Mouse (Mus musculus) liver, embryonic 12.5 days (tissue): ENCODE results near the gene Capn11. TPM values are rescaled to one million over a fixed set of nuclear protein-coding genes. Genes with fewer than 3 reads are reported as not detected.
A peak's percentile ranks its signal among the peaks of the same experiment; 100 is the strongest.

Source experiments
- ATAC-seq: fragments of 200-750 bp; cut with Nextera tagmentation; 2 replicates; pipeline ENCODE4 v1.8.0; 2017; ENCODE audit warnings: moderate number of reproducible peaks, mild to moderate bottlenecking, moderate library complexity
- H3K27ac ChIP-seq: fragments of 300-500 bp; sonication (generic); 2 replicates; pipeline ENCODE4 v1.5.1; 2016; ENCODE audit warnings: mild to moderate bottlenecking
- H3K27me3 ChIP-seq: fragments of 300-500 bp; sonication (generic); replicated peaks from 2 replicates; pipeline ENCODE4 v1.6.1; 2016; ENCODE audit warnings: mild to moderate bottlenecking, moderate library complexity
- H3K36me3 ChIP-seq: fragments of 300-500 bp; sonication (generic); 2 replicates; pipeline ENCODE4 v1.6.1; 2016; ENCODE audit warnings: mild to moderate bottlenecking, moderate library complexity
- H3K4me1 ChIP-seq: fragments of 300-500 bp; sonication (generic); 2 replicates; pipeline ENCODE4 v1.6.1; 2016
- H3K4me2 ChIP-seq: fragments of 300-500 bp; sonication (generic); 2 replicates; pipeline ENCODE4 v1.6.1; 2016; ENCODE audit warnings: mild to moderate bottlenecking, moderate library complexity
- H3K4me3 ChIP-seq: fragments of 300-500 bp; sonication (generic); 2 replicates; pipeline ENCODE4 v1.5.1; 2016; ENCODE audit warnings: mild to moderate bottlenecking, moderate library complexity
- H3K9ac ChIP-seq: fragments of 300-500 bp; sonication (generic); 2 replicates; pipeline ENCODE4 v1.6.1; 2016; ENCODE audit warnings: mild to moderate bottlenecking, moderate library complexity
- H3K9me3 ChIP-seq: fragments of 300-500 bp; sonication (generic); replicated peaks from 2 replicates; pipeline ENCODE4 v1.6.1; 2016; ENCODE audit warnings: mild to moderate bottlenecking, moderate library complexity
- WGBS: fragments of 180-500 bp; shearing (Covaris S2); methylation state at CpG from one replicate; pipeline ENCODE4 v1.1.7; 2016; ENCODE audit not compliant: insufficient replicate concordance; 5-methylcytosine and 5-hydroxymethylcytosine counted together
- polyA plus RNA-seq: library from polyadenylated mRNA; unstranded; fragments of >200 nt; fragmentation: Nextera tagmentation; extraction: Ambion mirVana; gene quantifications from 2 replicates; pipeline ENCODE4 v1.2.1, GENCODE M21; 2016

Gene Capn11
- polyA plus RNA-seq, 1 experiment from 2014 or later: 0.39 TPM

DNA sequence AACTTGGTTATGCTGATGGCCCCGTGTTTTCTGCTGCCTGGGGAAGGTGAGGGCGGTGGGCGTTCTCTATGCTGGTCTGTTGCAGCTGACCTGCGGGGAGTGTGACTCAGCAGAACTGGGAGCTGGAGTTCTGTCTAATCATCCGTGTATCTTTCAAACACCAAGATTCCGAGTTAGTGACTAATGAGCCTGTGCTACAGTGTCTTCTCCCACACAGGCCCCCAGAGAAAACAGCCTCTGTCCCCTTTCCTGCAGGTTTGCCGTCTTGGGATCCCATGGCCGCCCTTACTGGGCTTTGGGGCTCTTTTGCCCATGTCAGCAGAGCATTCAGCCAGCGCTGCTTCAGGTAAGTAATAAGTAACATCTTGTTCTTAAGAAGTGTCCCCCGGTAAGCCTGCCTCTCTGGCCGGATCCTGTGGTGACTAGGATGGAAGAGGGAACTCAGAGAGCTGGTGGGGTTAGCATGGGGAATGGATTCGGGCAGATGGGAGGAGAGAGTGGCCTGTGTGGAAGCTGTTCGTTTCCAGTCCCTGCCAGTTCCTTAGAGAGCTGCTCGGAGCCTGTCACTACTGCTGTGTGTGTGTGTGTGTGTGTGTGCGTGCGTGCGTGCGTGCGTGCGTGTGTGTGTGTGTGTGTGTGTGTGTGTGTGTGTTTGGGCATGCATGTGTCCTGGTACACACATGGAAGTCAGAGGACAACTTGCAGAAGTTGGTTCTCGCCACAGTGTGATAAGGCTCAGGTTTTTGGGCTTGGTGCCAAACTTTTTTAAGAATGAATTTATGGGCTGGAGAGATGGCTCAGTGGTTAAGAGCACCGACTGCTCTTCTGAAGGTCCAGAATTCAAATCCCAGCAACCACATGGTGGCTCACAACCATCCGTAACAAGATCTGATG lies 36.3 kb upstream of the Capn11 start:
- Histone ChIP-seq H3K9ac (peak overlapping the region; percentile 56), H3K4me2 (peak overlapping the region; percentile 60), H3K9me3 (no peaks in the 10 kb centered on the region), H3K27me3 (no peaks in the 10 kb centered on the region), H3K36me3 (peaks cover 37% of the 10 kb centered on the region), H3K27ac (peak overlapping the region; percentile 82), H3K4me1 (peaks cover 58% of the 10 kb centered on the region), H3K4me3 (peak overlapping the region; percentile 26; the same call in 1 of the 2 replicates)
- WGBS: 47% methylated on average over 23 of the region's 23 CpGs
- peak; percentile 75 for ATAC-seq

GRCm38 (mm10) chr17:45693812-45694565 lies 34.9 kb upstream of the Capn11 start:
- Histone ChIP-seq H3K27me3 (no peaks in the 10 kb centered on the region), H3K9ac (no peak overlapping the region), H3K4me2 (no peak overlapping the region), H3K9me3 (no peaks in the 10 kb centered on the region), H3K36me3 (peaks cover 34% of the 10 kb centered on the region), H3K27ac (peak overlapping the region; percentile 1), H3K4me3 (no peak overlapping the region), H3K4me1 (peaks cover 54% of the 10 kb centered on the region)
- 69% methylated on average over 18 of the region's 18 CpGs for WGBS
- ATAC-seq: no peak

GRCm38 (mm10) chr17:45692159-45692558 lies 33.0 kb upstream of the Capn11 start:
- no peak overlapping the region for H3K27ac ChIP-seq
- H3K36me3 ChIP-seq: peaks cover 21% of the 10 kb centered on the region
- H3K4me3 ChIP-seq: no peak overlapping the region
- WGBS: 77% methylated on average over 5 of the region's 5 CpGs
- peaks cover 70% of the 10 kb centered on the region for H3K4me1 ChIP-seq
- H3K9me3 ChIP-seq: no peaks in the 10 kb centered on the region
- no peaks in the 10 kb centered on the region for H3K27me3 ChIP-seq
- H3K9ac ChIP-seq: no peak overlapping the region
- no peak for ATAC-seq
- H3K4me2 ChIP-seq: no peak overlapping the region

- no peak overlapping the region for H3K4me3 ChIP-seq
- no peak overlapping the region for H3K27ac ChIP-seq
- H3K27me3 ChIP-seq: 0 out of 2 replicates have a peak, but pooled peaks cover 2% of the 10 kb centered on the region
- H3K9me3 ChIP-seq: no peaks in the 10 kb centered on the region
- 71% methylated on average over 4 of the region's 4 CpGs for WGBS
- H3K9ac ChIP-seq: no peak overlapping the region
- peaks cover 7% of the 10 kb centered on the region; the same call in 1 of the 2 replicates for H3K36me3 ChIP-seq
- H3K4me1 ChIP-seq: peaks cover 72% of the 10 kb centered on the region
- ATAC-seq: no peak
- H3K4me2 ChIP-seq: no peak overlapping the region
These were observed 30.9 kb upstream of the Capn11 start for GRCm38 (mm10) chr17:45690044-45690443.

GRCm38 (mm10) chr17:45689120-45689519 lies 30.0 kb upstream of the Capn11 start:
- H3K4me3 ChIP-seq: no peak overlapping the region
- H3K27me3 ChIP-seq: 0 out of 2 replicates have a peak, but pooled peaks cover 7% of the 10 kb centered on the region
- H3K9me3 ChIP-seq: no peaks in the 10 kb centered on the region
- no peak overlapping the region for H3K4me2 ChIP-seq
- H3K36me3 ChIP-seq: peaks cover 7% of the 10 kb centered on the region; the same call in 1 of the 2 replicates
- no peak for ATAC-seq
- peaks cover 71% of the 10 kb centered on the region for H3K4me1 ChIP-seq
- no peak overlapping the region for H3K9ac ChIP-seq
- 78% methylated on average over 9 of the region's 9 CpGs for WGBS
- no peak overlapping the region for H3K27ac ChIP-seq

DNA sequence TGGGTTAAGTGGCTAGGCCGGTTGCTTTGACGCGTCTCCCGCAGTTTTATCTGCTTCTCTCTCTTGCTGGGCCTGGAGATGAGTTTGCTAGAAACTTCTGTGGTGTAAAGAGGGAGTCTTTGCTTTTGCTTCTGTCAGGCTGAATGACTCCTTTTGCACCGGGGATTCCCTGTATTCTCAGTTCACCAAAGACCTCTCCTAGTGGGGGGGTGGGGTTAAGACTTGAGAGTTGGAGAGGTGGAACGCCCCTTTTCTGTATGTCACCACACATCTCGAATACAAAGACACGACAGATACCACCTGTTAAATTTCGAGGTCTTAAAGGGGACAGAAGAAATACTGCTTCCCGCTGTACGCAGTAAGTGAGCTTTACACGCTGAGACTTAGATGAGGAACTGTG lies 27.6 kb upstream of the Capn11 start, which contains the start of gene Tmem63b:
Gene Tmem63b, minus strand, starts transcription at position 190 of the 400 bp plus-strand sequence.
- H3K4me1 ChIP-seq: peaks cover 47% of the 10 kb centered on the region
- peak; percentile 21 for ATAC-seq
- 10% methylated on average over 12 of the region's 12 CpGs for whole genome bisulfite sequencing
- peak within 1 kb of the TSS; percentile 93 for H3K4me2 ChIP-seq
- peaks cover 7% of the 10 kb centered on the region; the same call in 1 of the 2 replicates for H3K36me3 ChIP-seq
- H3K27ac ChIP-seq: peak within 1 kb of the TSS; percentile 86
- peak within 1 kb of the TSS; percentile 93 for H3K9ac ChIP-seq
- H3K9me3 ChIP-seq: no peaks in the 10 kb centered on the region
- peak within 1 kb of the TSS; percentile 84 for H3K4me3 ChIP-seq
- 0 out of 2 replicates have a peak, but pooled peaks cover 7% of the 10 kb centered on the region for H3K27me3 ChIP-seq

- 1% methylated on average over 37 of the region's 50 CpGs for WGBS
- peaks cover 42% of the 10 kb centered on the region for H3K4me1 ChIP-seq
- H3K9me3 ChIP-seq: no peaks in the 10 kb centered on the region
- H3K27me3 ChIP-seq: 0 out of 2 replicates have a peak, but pooled peaks cover 7% of the 10 kb centered on the region
- peaks cover 7% of the 10 kb centered on the region; the same call in 1 of the 2 replicates for H3K36me3 ChIP-seq
- peak within 1 kb of the TSS; percentile 93 for H3K9ac ChIP-seq
- peak within 1 kb of the TSS; percentile 84 for H3K4me3 ChIP-seq
- H3K27ac ChIP-seq: peak within 1 kb of the TSS; percentile 86
- peak within 1 kb of the TSS; percentile 93 for H3K4me2 ChIP-seq
- peak; percentile 87 for ATAC-seq
These were observed 27.0 kb upstream of the Capn11 start, which contains the start of gene Mrpl14 for GRCm38 (mm10) chr17:45686093-45686619. Gene Mrpl14 (plus strand): TSS chr17:45686322.

DNA sequence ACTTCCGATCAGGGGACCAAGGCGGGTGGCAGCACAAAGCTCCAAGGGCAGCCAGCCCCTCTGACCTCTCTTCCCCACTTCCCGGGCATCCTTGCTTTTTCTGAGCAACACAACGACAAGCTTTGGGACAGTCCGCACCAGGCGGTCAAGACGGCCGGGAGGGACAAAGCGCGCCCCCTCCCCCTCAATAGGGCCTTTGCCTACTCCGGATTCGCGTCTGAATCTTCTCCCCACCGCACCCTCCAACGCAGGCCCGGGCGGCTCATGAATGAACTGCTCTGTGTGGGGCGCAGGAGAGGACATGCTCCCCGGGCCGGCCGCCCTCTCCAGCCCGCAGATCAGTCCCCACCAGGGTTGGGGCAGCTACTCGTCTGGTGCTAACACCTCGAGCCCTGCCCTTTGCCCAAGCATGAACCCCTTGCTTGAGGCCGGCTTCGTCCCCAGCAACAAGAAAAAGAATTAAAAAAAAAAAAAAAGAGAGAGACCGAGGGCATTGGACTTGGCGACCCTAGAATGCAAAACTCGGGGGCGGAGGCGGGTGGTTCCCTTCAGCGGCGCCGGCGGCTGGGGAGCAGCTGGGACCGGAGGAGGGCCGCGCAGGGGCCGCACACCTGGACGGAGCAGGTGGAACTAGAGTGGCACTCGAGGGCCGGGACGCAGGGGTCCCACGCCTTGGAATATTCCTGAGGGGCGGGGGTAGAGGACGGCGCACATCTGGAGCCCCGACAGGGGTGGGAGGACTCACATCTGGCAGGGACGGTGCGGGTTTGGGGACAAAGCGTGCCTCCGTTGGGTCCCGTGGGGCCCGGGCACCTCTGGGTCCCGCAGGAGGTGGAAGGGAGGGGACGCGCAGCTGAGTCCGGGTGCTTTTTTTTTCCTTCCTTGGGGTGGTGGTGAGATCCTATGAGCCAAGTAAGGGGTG lies 26.3 kb upstream of the Capn11 start:
- Histone ChIP-seq H3K36me3 (peaks cover 7% of the 10 kb centered on the region; the same call in 1 of the 2 replicates), H3K27ac (peak overlapping the region; percentile 75), H3K4me3 (peak overlapping the region; percentile 84), H3K4me2 (peak overlapping the region; percentile 93), H3K9ac (peak overlapping the region; percentile 93), H3K4me1 (peaks cover 48% of the 10 kb centered on the region), H3K27me3 (0 out of 2 replicates have a peak, but pooled peaks cover 7% of the 10 kb centered on the region), H3K9me3 (no peaks in the 10 kb centered on the region)
- ATAC-seq: peak; percentile 50
- WGBS: under 1% methylated on average over 58 of the region's 58 CpGs

DNA sequence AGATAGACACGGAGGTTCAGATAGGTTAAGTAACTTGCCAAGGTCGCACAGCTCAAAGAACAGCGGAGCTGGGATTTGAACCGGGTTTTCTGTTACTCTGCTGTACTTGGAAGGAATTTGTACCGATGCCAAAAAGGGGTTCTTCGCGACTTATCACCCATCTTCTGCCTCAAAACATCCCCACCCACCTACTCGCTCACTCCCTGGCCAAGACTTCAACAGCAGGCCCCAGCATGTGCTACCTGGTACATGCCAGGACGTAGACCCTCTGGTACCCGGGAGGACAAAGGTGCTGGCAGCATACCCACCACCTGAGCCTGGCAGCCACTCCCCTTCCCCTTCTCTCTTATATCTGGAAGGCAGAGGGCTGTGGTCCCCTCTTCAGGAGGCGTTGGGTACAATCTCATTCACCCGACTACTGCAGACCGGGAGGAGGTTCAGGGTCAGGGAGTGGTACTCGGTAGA lies 25.6 kb upstream of the Capn11 start:
- Histone ChIP-seq H3K4me2 (peak overlapping the region; percentile 93), H3K27ac (no peak overlapping the region), H3K9me3 (no peaks in the 10 kb centered on the region), H3K4me3 (peak overlapping the region; percentile 84), H3K9ac (peak overlapping the region; percentile 93), H3K4me1 (peaks cover 48% of the 10 kb centered on the region), H3K36me3 (peaks cover 7% of the 10 kb centered on the region; the same call in 1 of the 2 replicates), H3K27me3 (0 out of 2 replicates have a peak, but pooled peaks cover 7% of the 10 kb centered on the region)
- 38% methylated on average over 14 of the region's 14 CpGs for WGBS
- 0 out of 2 replicates have a peak, but pooled peaks have one; percentile 7 for ATAC-seq

DNA sequence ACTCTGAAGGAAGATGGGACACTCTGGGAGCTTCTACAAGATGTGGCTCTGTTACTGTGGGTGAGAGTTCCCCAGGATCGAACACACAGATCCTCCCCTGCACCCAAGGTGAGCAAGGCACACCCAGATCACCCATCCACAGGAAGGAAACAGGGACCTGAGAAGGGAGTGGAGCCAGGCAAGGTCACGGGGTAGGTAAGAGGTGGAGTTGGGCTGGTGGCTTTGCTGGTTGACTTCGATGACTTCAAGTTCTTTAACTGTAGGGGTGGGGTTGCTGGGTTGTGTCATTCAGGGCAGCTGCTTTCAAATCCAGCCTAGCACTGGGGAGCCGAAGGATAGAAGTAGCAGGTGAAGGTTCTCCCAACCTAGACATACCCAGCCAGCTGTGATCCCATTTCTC lies 23.7 kb upstream of the Capn11 start:
- WGBS: 72% methylated on average over 4 of the region's 4 CpGs
- no peak for ATAC-seq
- Histone ChIP-seq H3K9ac (no peak overlapping the region), H3K4me1 (peaks cover 35% of the 10 kb centered on the region), H3K27me3 (0 out of 2 replicates have a peak, but pooled peaks cover 7% of the 10 kb centered on the region), H3K4me3 (no peak overlapping the region), H3K27ac (no peak overlapping the region), H3K4me2 (no peak overlapping the region), H3K9me3 (no peaks in the 10 kb centered on the region), H3K36me3 (peaks cover 12% of the 10 kb centered on the region)
